In genomic region chr1:43245014-43245413, GRCm38 (mm10) we compare ENCODE assay signal across 21 mouse cellular contexts. TPM values are rescaled to one million over a fixed set of nuclear protein-coding genes. Genes with fewer than 3 reads are reported as not detected.
DNase-seq lines count a peak whose midpoint lies in the region; ATAC-seq and TF ChIP-seq lines count a peak whose summit lies in the region.
"Had no signal": no experiment of that assay in that cellular context is flagged by ENCODE, and none has a peak within 500 bp of the region (broad histone marks: within the 10 kb centered on the region; RNA-seq: fewer than 3 reads in every experiment).

No protein-coding gene starts in this region.

- no peak overlapping the region for H3K4me3 ChIP-seq in gastrocnemius, adult 2 months
- H3K4me3 ChIP-seq in kidney, adult 2 months (ENCODE audit: insufficient read depth, low read depth, low read length), result no peak overlapping the region
- no peak overlapping the region for H3K4me3 ChIP-seq in kidney, embryonic 14.5 days (ENCODE audit: low read length)
- no peak overlapping the region for H3K4me3 ChIP-seq in forebrain, embryonic 13.5 days
- H3K4me3 ChIP-seq: embryonic facial prominence, embryonic 15.5 days; left cerebral cortex, adult 2 months; stomach, embryonic 15.5 days had no signal

- H3K9me3 ChIP-seq in kidney, embryonic 14.5 days (ENCODE audit: control insufficient read depth, low read length), result no peaks in the 10 kb centered on the region
- no peaks in the 10 kb centered on the region for H3K9me3 ChIP-seq in forebrain, embryonic 13.5 days (replicated peaks)
- H3K9me3 ChIP-seq: embryonic facial prominence, embryonic 15.5 days; stomach, embryonic 15.5 days had no signal

- no peaks in the 10 kb centered on the region for H3K27me3 ChIP-seq in kidney, adult 2 months (replicated peaks; ENCODE audit: control insufficient read depth, insufficient read depth, low read length)
- H3K27me3 ChIP-seq in kidney, embryonic 14.5 days (ENCODE audit: control insufficient read depth, insufficient read depth, low read length), result no peaks in the 10 kb centered on the region
- H3K27me3 ChIP-seq in forebrain, embryonic 13.5 days, result no peaks in the 10 kb centered on the region
- H3K27me3 ChIP-seq: embryonic facial prominence, embryonic 15.5 days; stomach, embryonic 15.5 days had no signal

- no peak for ATAC-seq in kidney, embryonic 14.5 days (ENCODE audit: low FRiP score, low TSS enrichment)
- ATAC-seq in forebrain, embryonic 13.5 days, result no peak
- ATAC-seq: intestine, postnatal 0 days; lung, postnatal 0 days; midbrain, embryonic 16.5 days had no signal

- H3K27ac ChIP-seq in gastrocnemius, adult 2 months, result peak overlapping the region; percentile 8; the same call in 1 of the 2 replicates
- H3K27ac ChIP-seq in kidney, adult 2 months (ENCODE audit: insufficient read depth, low read depth, low read length), result no peak overlapping the region
- no peak overlapping the region for H3K27ac ChIP-seq in kidney, embryonic 14.5 days (ENCODE audit: low read depth, low read length)
- no peak overlapping the region for H3K27ac ChIP-seq in forebrain, embryonic 13.5 days
- H3K27ac ChIP-seq: embryonic facial prominence, embryonic 15.5 days; hindbrain, embryonic 14.5 days; left cerebral cortex, adult 2 months; liver, embryonic 14.5 days; stomach, embryonic 15.5 days had no signal

- intact Hi-C loops in gastrocnemius, adult 2 months (cut with DNase I), result no loop called here

- TF ChIP-seq POLR2A in kidney, adult 2 months (IDR thresholded peaks at IDR 0.05; ENCODE audit: low read depth, low read length), result no peak

- whole genome bisulfite sequencing in kidney, adult 2 months, result 68% methylated on average over 2 of the region's 2 CpGs
- WGBS in kidney, embryonic 14.5 days, result 75% methylated on average over 2 of the region's 2 CpGs
- WGBS in forebrain, embryonic 13.5 days, result 94% methylated on average over 2 of the region's 2 CpGs

- peak; percentile 22 for DNase-seq in gastrocnemius, adult 2 months
- no peak for DNase-seq in gastrocnemius, postnatal 4 days (ENCODE audit: low spot score in 2 of 2)
- peak; percentile 57 for DNase-seq in kidney, adult 2 months
- DNase-seq in adipocyte (ENCODE audit: low spot score), result peak; percentile 63
- peak; percentile 35 to 68 for DNase-seq in kidney, postnatal 25 days
- no peak for DNase-seq in right cerebral cortex, postnatal 14 days
- DNase-seq: adrenal gland, postnatal 25 days; cerebellum, adult 9-10 months; spleen, adult 18-20 months; thymus, postnatal 36 days had no signal

- H3K4me2 ChIP-seq in kidney, embryonic 14.5 days (replicated peaks; ENCODE audit: low read depth, low read length), result no peak overlapping the region
- no peak overlapping the region for H3K4me2 ChIP-seq in forebrain, embryonic 13.5 days
- H3K4me2 ChIP-seq: embryonic facial prominence, embryonic 15.5 days; hindbrain, embryonic 14.5 days; stomach, embryonic 15.5 days had no signal

- H3K9ac ChIP-seq in kidney, embryonic 14.5 days (ENCODE audit: low read depth, low read length), result no peak overlapping the region
- no peak overlapping the region for H3K9ac ChIP-seq in forebrain, embryonic 13.5 days
- H3K9ac ChIP-seq: embryonic facial prominence, embryonic 15.5 days; hindbrain, embryonic 14.5 days; liver, embryonic 14.5 days; stomach, embryonic 15.5 days had no signal

- H3K4me1 ChIP-seq in kidney, adult 2 months (ENCODE audit: control insufficient read depth, insufficient read depth, low read length), result no peaks in the 10 kb centered on the region
- no peaks in the 10 kb centered on the region for H3K4me1 ChIP-seq in kidney, embryonic 14.5 days (ENCODE audit: control insufficient read depth, insufficient read depth, low read length)
- H3K4me1 ChIP-seq in forebrain, embryonic 13.5 days, result no peaks in the 10 kb centered on the region
- H3K4me1 ChIP-seq: embryonic facial prominence, embryonic 15.5 days; stomach, embryonic 15.5 days had no signal

- H3K36me3 ChIP-seq in kidney, adult 2 months (ENCODE audit: control insufficient read depth, insufficient read depth, low read length), result no peaks in the 10 kb centered on the region
- H3K36me3 ChIP-seq in kidney, embryonic 14.5 days (ENCODE audit: control insufficient read depth, insufficient read depth, low read length), result no peaks in the 10 kb centered on the region
- H3K36me3 ChIP-seq in forebrain, embryonic 13.5 days (ENCODE audit: poor library complexity, severe bottlenecking), result no peaks in the 10 kb centered on the region
- H3K36me3 ChIP-seq: embryonic facial prominence, embryonic 15.5 days; stomach, embryonic 15.5 days had no signal

- no peak for TF ChIP-seq CTCF in gastrocnemius, adult 2 months (IDR thresholded peaks at IDR 0.05)
- TF ChIP-seq CTCF in kidney, adult 2 months (conservative IDR thresholded peaks at IDR 0.05; ENCODE audit: insufficient read depth, insufficient read length, low read depth, low read length), result no peak

RNA-seq across cellular contexts. Expression of gene Fhl2, which starts 48.2 kb away (rescaled TPM):
- total RNA-seq in gastrocnemius, adult 2 months (2021), result 1 to 10 TPM; 3.0 to 8.3 TPM
- total RNA-seq in gastrocnemius, postnatal 4 days (2021), result 10 to 100 TPM; 28.0 to 33.3 TPM
- 45.3 and 48.1 TPM in 2 replicates for polyA plus RNA-seq in kidney, adult 2 months (2012; rRNA removed)
- 74.1 and 87.6 TPM in 2 replicates for polyA plus RNA-seq in kidney, embryonic 14.5 days (2014; fragmentation: Nextera tagmentation; extraction: Ambion mirVana)
- polyA plus RNA-seq in forebrain, embryonic 13.5 days (2015; fragmentation: Nextera tagmentation; extraction: Ambion mirVana), result 4.8 and 6.2 TPM in 2 replicates
- total RNA-seq: megakaryocyte progenitor cell, adult 5-6 weeks had no signal

Comparison
In these comparisons a context has a peak if more than half of its experiments do, and no peak if none do; other contexts are left out.
1. DNase-seq: peak in gastrocnemius, adult 2 months (single experiment), kidney, adult 2 months (single experiment), adipocyte (single experiment) and kidney, postnatal 25 days (2 of 2); none in gastrocnemius, postnatal 4 days (0 of 2) and right cerebral cortex, postnatal 14 days (single experiment).